Mouse (Mus musculus) liver, postnatal 0 days (tissue): ENCODE measurements around the gene Ints1.

Source experiments
- CTCF ChIP-seq: sonication (generic); IDR thresholded peaks from 2 replicates; pipeline ENCODE4 v1.5.1; 2016; ENCODE audit warnings: antibody characterized with exemption, low read depth
- EP300 ChIP-seq: IDR thresholded peaks from 2 replicates; pipeline ENCODE4 v1.6.1; 2016; ENCODE audit warnings: antibody characterized with exemption, low read depth, mild to moderate bottlenecking

GRCm38 (mm10) chr5:139722709-139723108 lies 52.8 kb downstream of the Ints1 start:
- TF ChIP-seq CTCF (peak; percentile 58), EP300 (no peak)
